Mouse (Mus musculus): Measurements from ENCODE around the gene Ces2c. TPM values are rescaled to one million over a fixed set of nuclear protein-coding genes. Genes with fewer than 3 reads are reported as not detected.

Ces2c gene
- polyA plus RNA-seq (2015; fragmentation: Nextera tagmentation; extraction: Ambion mirVana) = 0.16 and 0.37 TPM in 2 replicates

DNA sequence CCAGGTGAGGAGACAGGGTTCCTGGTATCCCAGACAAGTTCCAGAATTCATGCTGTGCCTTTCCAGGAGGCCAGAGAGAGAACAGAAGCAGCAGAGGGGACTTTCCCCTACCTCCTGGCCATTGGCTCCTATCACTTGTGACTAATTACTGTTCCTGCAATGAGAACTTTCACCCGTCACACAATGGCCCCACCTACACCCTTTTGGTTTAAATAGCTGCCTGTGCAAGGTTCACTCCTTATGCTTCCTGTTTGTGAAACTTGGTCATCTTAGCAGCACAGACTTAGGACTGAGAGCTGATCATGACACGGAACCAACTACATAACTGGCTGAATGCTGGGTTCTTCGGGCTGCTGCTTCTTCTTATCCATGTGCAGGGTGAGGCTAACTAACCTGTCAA, at the start of gene Ces2c:
TSS of gene Ces2c (plus strand) at position 238 of the 400 bp plus-strand sequence.
- WGBS (ENCODE audit: insufficient replicate concordance) = 54% methylated on average over 3 of the region's 3 CpGs
- Histone ChIP-seq H3K9me3 (replicated peaks; ENCODE audit: control insufficient read depth, low read length) (no peaks in the 10 kb centered on the region), H3K27me3 (ENCODE audit: control insufficient read depth, insufficient read depth, low read depth, low read length) (no peaks in the 10 kb centered on the region), H3K4me1 (ENCODE audit: control insufficient read depth, low read depth, low read length) (no peaks in the 10 kb centered on the region), H3K27ac (ENCODE audit: low read length) (no peak within 1 kb of the TSS), H3K4me2 (ENCODE audit: low read depth, low read length) (no peak within 1 kb of the TSS), H3K36me3 (ENCODE audit: control insufficient read depth, insufficient read depth) (no peaks in the 10 kb centered on the region), H3K4me3 (ENCODE audit: low read depth, low read length) (no peak within 1 kb of the TSS), H3K9ac (ENCODE audit: low read depth, low read length) (no peak within 1 kb of the TSS)
- ATAC-seq (ENCODE audit: low read depth) = no peak

DNA sequence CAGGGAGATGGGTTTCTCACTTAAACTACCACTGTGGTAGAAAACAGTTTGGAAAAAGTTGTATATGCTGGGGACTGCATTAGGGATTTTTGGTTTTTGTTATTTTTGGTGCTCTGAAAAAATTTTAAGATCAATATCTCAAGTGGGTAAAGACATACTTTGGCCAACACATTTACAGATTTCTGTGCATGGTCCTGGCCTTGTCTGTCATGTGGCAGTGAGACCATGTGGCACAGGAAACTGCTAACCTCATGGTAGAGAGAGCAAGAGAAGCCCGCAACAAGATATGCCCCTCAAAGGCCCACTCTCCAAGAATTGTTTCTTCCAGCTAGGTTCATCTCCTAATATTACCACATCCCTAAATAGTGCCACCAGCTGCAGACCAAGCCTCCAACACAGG, 47.5 kb upstream of the Ces2c start:
- Histone ChIP-seq H3K4me3 (ENCODE audit: low read depth, low read length) (no peak overlapping the region), H3K27me3 (ENCODE audit: control insufficient read depth, insufficient read depth, low read depth, low read length) (no peaks in the 10 kb centered on the region), H3K27ac (ENCODE audit: low read length) (no peak overlapping the region), H3K4me2 (ENCODE audit: low read depth, low read length) (no peak overlapping the region), H3K4me1 (ENCODE audit: control insufficient read depth, low read depth, low read length) (no peaks in the 10 kb centered on the region), H3K9me3 (replicated peaks; ENCODE audit: control insufficient read depth, low read length) (no peaks in the 10 kb centered on the region), H3K36me3 (ENCODE audit: control insufficient read depth, insufficient read depth) (no peaks in the 10 kb centered on the region), H3K9ac (ENCODE audit: low read depth, low read length) (no peak overlapping the region)
- no peak for ATAC-seq (ENCODE audit: low read depth)
- WGBS (ENCODE audit: insufficient replicate concordance) = 63% methylated on average over 1 of the region's 1 CpGs

DNA sequence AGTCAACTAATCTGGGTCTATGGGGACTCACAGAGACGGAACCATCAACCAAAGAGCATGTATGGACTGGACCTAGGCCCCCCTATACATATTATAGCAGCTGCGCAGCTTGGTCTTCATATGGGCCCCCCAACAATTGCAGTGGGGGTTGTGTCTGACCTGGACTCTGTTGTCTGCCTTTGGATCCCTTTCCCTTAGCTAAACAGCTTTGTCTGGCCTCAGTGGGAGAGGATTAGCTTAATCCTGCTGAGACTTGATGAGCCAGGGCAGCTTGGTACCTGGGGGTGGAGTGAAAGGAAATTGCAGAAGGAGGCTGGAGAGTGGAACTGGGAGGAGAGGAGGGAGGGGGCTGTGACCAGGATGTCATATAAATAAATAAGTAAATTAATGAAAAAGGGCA, 40.7 kb upstream of the Ces2c start:
- no peak for ATAC-seq (ENCODE audit: low read depth)
- Histone ChIP-seq H3K9me3 (replicated peaks; ENCODE audit: control insufficient read depth, low read length) (no peaks in the 10 kb centered on the region), H3K4me3 (ENCODE audit: low read depth, low read length) (no peak overlapping the region), H3K4me2 (ENCODE audit: low read depth, low read length) (no peak overlapping the region), H3K27me3 (ENCODE audit: control insufficient read depth, insufficient read depth, low read depth, low read length) (no peaks in the 10 kb centered on the region), H3K4me1 (ENCODE audit: control insufficient read depth, low read depth, low read length) (no peaks in the 10 kb centered on the region), H3K36me3 (ENCODE audit: control insufficient read depth, insufficient read depth) (no peaks in the 10 kb centered on the region), H3K27ac (ENCODE audit: low read length) (no peak overlapping the region), H3K9ac (ENCODE audit: low read depth, low read length) (no peak overlapping the region)
- WGBS (ENCODE audit: insufficient replicate concordance) = 40% methylated on average over 2 of the region's 2 CpGs

DNA sequence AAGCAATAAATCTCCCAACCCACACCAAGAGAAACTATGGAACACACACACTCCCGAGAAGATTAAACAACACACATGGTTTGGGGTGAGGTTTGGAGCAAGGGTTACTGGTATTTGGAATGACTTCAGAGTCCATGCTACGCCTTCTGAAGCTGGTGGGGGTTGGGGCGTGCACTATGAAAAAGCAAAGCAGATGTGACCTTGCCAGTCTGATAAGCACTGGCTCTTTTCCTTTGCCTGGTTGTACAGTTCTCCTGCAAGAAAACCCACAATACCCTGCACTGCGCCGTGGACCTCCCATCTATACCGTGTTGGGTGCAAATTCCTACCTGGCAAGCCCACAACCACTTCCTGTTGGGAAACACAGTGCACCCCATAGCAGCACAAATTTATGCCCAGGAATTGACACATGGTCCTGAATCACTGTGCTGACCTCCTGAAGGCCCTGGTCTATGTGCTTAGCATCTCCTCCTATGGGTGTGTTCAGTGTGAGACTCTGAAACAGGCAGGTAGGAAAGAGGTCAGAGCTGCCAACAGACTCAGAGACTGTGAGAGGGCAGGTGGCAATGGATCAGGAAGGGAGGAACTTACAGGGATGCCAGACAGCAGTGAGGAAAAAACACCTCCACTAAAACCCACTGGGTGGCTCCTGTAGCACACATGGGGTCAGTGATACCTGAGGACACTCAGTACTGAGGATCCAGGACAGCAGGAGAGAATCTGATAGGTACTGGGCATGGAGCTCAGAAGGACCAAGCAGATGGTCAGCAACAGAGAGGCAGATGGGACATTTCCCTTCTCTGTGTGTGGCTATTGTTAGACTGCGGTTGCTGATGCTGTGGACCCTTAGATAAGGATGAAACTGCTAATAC, 38.1 kb upstream of the Ces2c start:
- no peaks in the 10 kb centered on the region for H3K9me3 ChIP-seq (replicated peaks; ENCODE audit: control insufficient read depth, low read length)
- no peaks in the 10 kb centered on the region for H3K36me3 ChIP-seq (ENCODE audit: control insufficient read depth, insufficient read depth)
- no peaks in the 10 kb centered on the region for H3K27me3 ChIP-seq (ENCODE audit: control insufficient read depth, insufficient read depth, low read depth, low read length)
- H3K27ac ChIP-seq (ENCODE audit: low read length) = no peak overlapping the region
- H3K4me3 ChIP-seq (ENCODE audit: low read depth, low read length) = no peak overlapping the region
- peak; percentile 39 for ATAC-seq (ENCODE audit: low read depth)
- 37% methylated on average over 7 of the region's 7 CpGs for WGBS (ENCODE audit: insufficient replicate concordance)
- H3K4me1 ChIP-seq (ENCODE audit: control insufficient read depth, low read depth, low read length) = no peaks in the 10 kb centered on the region
- no peak overlapping the region for H3K9ac ChIP-seq (ENCODE audit: low read depth, low read length)
- no peak overlapping the region for H3K4me2 ChIP-seq (ENCODE audit: low read depth, low read length)

DNA sequence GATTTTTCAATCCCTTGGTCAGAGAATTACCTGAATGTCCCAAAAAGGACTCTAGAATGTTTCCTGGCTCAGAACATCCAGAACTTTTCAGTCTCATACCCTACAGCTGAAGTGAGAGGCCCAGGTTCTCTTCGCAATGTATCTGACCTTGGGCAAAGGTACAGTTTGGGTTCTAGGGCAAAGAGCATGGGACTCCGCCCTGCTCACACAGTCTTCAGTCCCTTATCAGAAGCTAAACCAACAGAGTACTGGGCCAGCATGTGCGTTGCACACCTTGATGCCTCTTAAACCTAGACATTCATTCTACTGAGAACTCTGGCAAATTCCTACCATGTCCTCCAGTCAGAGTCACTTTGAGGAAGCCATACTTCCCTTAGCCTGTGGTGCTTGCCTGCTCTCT, 37.4 kb upstream of the Ces2c start:
- no peaks in the 10 kb centered on the region for H3K36me3 ChIP-seq (ENCODE audit: control insufficient read depth, insufficient read depth)
- WGBS (ENCODE audit: insufficient replicate concordance) = 66% methylated on average over 3 of the region's 3 CpGs
- H3K4me1 ChIP-seq (ENCODE audit: control insufficient read depth, low read depth, low read length) = no peaks in the 10 kb centered on the region
- no peak for ATAC-seq (ENCODE audit: low read depth)
- H3K4me2 ChIP-seq (ENCODE audit: low read depth, low read length) = no peak overlapping the region
- no peak overlapping the region for H3K9ac ChIP-seq (ENCODE audit: low read depth, low read length)
- H3K27ac ChIP-seq (ENCODE audit: low read length) = no peak overlapping the region
- no peaks in the 10 kb centered on the region for H3K9me3 ChIP-seq (replicated peaks; ENCODE audit: control insufficient read depth, low read length)
- no peaks in the 10 kb centered on the region for H3K27me3 ChIP-seq (ENCODE audit: control insufficient read depth, insufficient read depth, low read depth, low read length)
- no peak overlapping the region for H3K4me3 ChIP-seq (ENCODE audit: low read depth, low read length)

DNA sequence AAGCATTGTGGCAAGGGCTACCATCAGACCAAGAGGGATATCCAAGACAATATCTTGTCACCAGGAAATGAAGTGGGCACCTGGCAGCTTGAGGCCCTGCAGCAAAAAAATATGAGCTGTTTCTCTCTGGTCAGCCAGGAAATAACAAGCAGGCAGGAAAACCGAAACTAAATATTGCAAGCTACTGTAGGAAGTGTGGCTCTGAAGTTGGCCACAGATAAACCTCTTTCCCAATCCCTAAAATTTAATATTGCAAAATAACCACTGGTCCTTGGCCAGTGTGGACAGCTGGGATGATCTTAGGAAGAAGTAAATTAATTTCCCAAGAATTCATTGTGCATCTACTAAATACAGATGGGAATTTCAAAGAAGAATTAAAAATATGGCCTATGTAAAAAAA, 20.0 kb upstream of the Ces2c start:
- no peak for ATAC-seq (ENCODE audit: low read depth)
- no peaks in the 10 kb centered on the region for H3K9me3 ChIP-seq (replicated peaks; ENCODE audit: control insufficient read depth, low read length)
- H3K4me2 ChIP-seq (ENCODE audit: low read depth, low read length) = no peak overlapping the region
- H3K27me3 ChIP-seq (ENCODE audit: control insufficient read depth, insufficient read depth, low read depth, low read length) = no peaks in the 10 kb centered on the region
- no peaks in the 10 kb centered on the region for H3K36me3 ChIP-seq (ENCODE audit: control insufficient read depth, insufficient read depth)
- WGBS (ENCODE audit: insufficient replicate concordance) = 29% methylated on average over 1 of the region's 1 CpGs
- H3K4me1 ChIP-seq (ENCODE audit: control insufficient read depth, low read depth, low read length) = no peaks in the 10 kb centered on the region
- H3K27ac ChIP-seq (ENCODE audit: low read length) = no peak overlapping the region
- no peak overlapping the region for H3K9ac ChIP-seq (ENCODE audit: low read depth, low read length)
- H3K4me3 ChIP-seq (ENCODE audit: low read depth, low read length) = no peak overlapping the region

DNA sequence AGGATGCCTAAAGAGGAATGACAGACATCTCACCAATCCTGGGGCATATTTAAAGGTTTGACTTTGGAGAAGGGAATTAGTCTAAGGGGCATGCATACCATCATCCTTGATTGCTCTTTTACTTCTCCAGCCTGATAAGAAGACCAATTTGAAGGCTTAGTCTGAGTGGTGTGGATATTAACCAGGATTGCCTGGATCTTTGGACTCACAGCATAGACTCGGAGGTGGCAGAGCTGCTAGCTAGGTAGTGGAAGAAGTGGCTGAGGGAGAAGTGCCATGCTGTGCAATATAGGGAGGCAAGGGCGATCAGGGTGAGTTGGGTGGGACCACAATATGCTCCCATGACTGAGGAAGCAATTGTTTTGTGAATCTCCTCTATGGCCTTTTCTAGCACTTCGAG, 18.6 kb upstream of the Ces2c start:
- 39% methylated on average over 3 of the region's 3 CpGs for WGBS (ENCODE audit: insufficient replicate concordance)
- no peak overlapping the region for H3K9ac ChIP-seq (ENCODE audit: low read depth, low read length)
- no peak overlapping the region for H3K4me3 ChIP-seq (ENCODE audit: low read depth, low read length)
- no peak for ATAC-seq (ENCODE audit: low read depth)
- no peaks in the 10 kb centered on the region for H3K36me3 ChIP-seq (ENCODE audit: control insufficient read depth, insufficient read depth)
- no peak overlapping the region for H3K27ac ChIP-seq (ENCODE audit: low read length)
- no peak overlapping the region for H3K4me2 ChIP-seq (ENCODE audit: low read depth, low read length)
- H3K4me1 ChIP-seq (ENCODE audit: control insufficient read depth, low read depth, low read length) = no peaks in the 10 kb centered on the region
- no peaks in the 10 kb centered on the region for H3K9me3 ChIP-seq (replicated peaks; ENCODE audit: control insufficient read depth, low read length)
- no peaks in the 10 kb centered on the region for H3K27me3 ChIP-seq (ENCODE audit: control insufficient read depth, insufficient read depth, low read depth, low read length)

DNA sequence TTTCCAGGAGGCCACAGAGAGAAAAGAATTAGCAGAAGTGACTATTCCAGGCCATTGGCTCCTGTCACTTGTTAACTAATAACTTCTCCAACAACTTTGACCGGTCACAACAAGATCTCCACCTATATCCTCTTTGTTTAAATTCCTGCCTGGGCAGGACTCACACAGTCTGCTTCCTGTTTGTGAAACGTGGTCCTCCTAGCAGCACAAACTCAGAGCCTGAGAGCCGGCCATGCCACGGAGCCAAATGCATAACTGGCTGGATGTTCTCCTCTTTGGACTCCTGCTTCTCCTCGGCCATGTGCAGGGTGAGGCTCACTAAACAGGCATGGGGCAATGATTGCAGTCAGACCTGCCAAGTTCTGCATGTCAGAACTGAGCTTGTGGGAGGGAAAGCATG, 15.4 kb upstream of the Ces2c start, which contains the start of gene Ces2b:
TSS of gene Ces2b (plus strand) at position 133 of the 400 bp plus-strand sequence.
- H3K27me3 ChIP-seq (ENCODE audit: control insufficient read depth, insufficient read depth, low read depth, low read length) = no peaks in the 10 kb centered on the region

DNA sequence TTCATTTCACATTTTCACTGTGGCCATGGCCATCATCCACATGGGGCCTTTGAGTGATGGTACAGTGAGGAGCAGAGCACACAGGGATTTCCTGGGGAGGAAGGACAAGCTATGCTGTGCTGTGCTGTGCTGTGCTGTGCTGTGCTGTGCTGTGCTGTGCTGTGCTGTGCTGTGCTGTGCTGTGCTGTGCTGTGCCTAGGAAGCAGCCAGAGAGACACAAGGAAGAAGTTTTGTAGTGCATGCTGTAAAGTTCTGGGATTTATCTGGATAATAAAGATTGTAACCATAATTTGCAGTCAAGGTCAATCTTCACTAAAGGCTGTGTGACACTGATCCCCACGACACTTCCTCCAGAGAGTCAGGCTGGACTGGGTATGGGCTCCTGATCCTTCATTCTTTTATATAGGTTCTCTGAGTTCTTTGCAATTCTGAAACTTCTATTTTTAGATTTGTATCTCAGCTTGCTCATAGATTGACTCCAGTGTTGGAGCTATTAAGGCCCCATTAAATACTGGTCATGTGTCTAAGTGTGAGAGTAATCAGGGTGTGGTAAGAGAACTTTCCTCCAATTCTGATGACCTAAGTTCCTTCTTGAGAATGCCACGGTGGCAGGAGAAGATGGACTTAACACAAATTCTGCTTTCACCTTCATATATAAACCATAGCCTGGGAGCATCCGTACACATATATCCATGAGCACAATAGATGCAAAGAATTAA, 5.3 kb upstream of the Ces2c start:
- WGBS (ENCODE audit: insufficient replicate concordance) = 57% methylated on average over 3 of the region's 3 CpGs
- no peak for ATAC-seq (ENCODE audit: low read depth)
- Histone ChIP-seq H3K27ac (ENCODE audit: low read length) (no peak overlapping the region), H3K4me2 (ENCODE audit: low read depth, low read length) (no peak overlapping the region), H3K4me3 (ENCODE audit: low read depth, low read length) (no peak overlapping the region), H3K9me3 (replicated peaks; ENCODE audit: control insufficient read depth, low read length) (no peaks in the 10 kb centered on the region), H3K4me1 (ENCODE audit: control insufficient read depth, low read depth, low read length) (no peaks in the 10 kb centered on the region), H3K27me3 (ENCODE audit: control insufficient read depth, insufficient read depth, low read depth, low read length) (no peaks in the 10 kb centered on the region), H3K9ac (ENCODE audit: low read depth, low read length) (no peak overlapping the region), H3K36me3 (ENCODE audit: control insufficient read depth, insufficient read depth) (no peaks in the 10 kb centered on the region)

More for the DNA sequence above, 15.4 kb upstream of the Ces2c start, which contains the start of gene Ces2b:
- no peak for ATAC-seq (ENCODE audit: low read depth)
- H3K4me3 ChIP-seq (ENCODE audit: low read depth, low read length) = no peak within 1 kb of the TSS
- no peaks in the 10 kb centered on the region for H3K36me3 ChIP-seq (ENCODE audit: control insufficient read depth, insufficient read depth)
- H3K4me2 ChIP-seq (ENCODE audit: low read depth, low read length) = no peak within 1 kb of the TSS
- 15% methylated on average over 5 of the region's 5 CpGs for WGBS (ENCODE audit: insufficient replicate concordance)
- no peaks in the 10 kb centered on the region for H3K9me3 ChIP-seq (replicated peaks; ENCODE audit: control insufficient read depth, low read length)
- H3K9ac ChIP-seq (ENCODE audit: low read depth, low read length) = no peak within 1 kb of the TSS
- no peak within 1 kb of the TSS for H3K27ac ChIP-seq (ENCODE audit: low read length)
- H3K4me1 ChIP-seq (ENCODE audit: control insufficient read depth, low read depth, low read length) = no peaks in the 10 kb centered on the region
